Mouse (Mus musculus) cortical plate, adult 2 months (tissue): Measurements from ENCODE around the gene Ebf1. TPM values are rescaled to one million over a fixed set of nuclear protein-coding genes. Genes with fewer than 3 reads are reported as not detected.

ENCODE experiments used
- H3K27ac ChIP-seq: fragments of 200-500 bp; 2 replicates; pipeline ENCODE4 v1.5.1; 2012; ENCODE audit warnings: low read length, control low read depth, inconsistent platforms; ENCODE audit not compliant: insufficient read depth
- H3K4me1 ChIP-seq: fragments of 200-500 bp; 2 replicates; pipeline ENCODE4 v1.6.1; 2011; ENCODE audit warnings: low read length; ENCODE audit not compliant: control insufficient read depth, insufficient read depth
- H3K4me3 ChIP-seq: fragments of 200-500 bp; 2 replicates; pipeline ENCODE4 v1.5.1; 2011; ENCODE audit warnings: mild to moderate bottlenecking, low read length, control low read depth; ENCODE audit not compliant: insufficient read depth
- CTCF ChIP-seq: fragments of 200-500 bp; IDR thresholded peaks from 2 replicates; pipeline ENCODE4 v1.5.1; 2011; ENCODE audit warnings: mild to moderate bottlenecking, control low read depth, low read length; ENCODE audit not compliant: insufficient read depth; ENCODE audit errors: extremely low read depth
- POLR2A ChIP-seq: fragments of 200-500 bp; IDR thresholded peaks from 2 replicates; pipeline ENCODE4 v1.6.1; 2011; ENCODE audit warnings: mild to moderate bottlenecking, low read length, control low read depth; ENCODE audit not compliant: insufficient read depth; ENCODE audit errors: extremely low read depth
- polyA plus RNA-seq: library from polyadenylated mRNA; depleted of rRNA; stranded (reverse); fragments of >200 nt; gene quantifications from 2 replicates; pipeline ENCODE4 v1.2.3, GENCODE M21; 2012

Gene Ebf1
- polyA plus RNA-seq, 1 experiment, result 3.8 TPM

DNA sequence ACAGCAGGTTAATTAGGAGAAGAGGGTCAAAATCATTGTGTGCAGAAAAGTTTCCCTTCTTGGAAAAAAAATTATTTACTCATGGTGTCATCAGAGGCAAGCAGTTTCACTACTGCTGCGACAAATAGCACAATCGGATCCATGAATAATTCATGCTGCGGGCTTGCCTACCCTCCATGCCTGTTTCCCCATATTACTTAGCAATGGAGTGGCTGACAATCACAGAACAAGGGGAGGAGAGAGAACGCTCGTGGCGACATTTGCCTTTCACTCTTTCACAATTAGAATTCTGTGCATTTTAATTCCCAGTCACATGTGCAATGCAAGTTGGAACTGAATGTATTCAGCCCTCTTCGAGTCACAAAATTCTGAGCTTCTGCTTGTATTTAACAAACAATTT, 283.4 kb downstream of the Ebf1 start:
- H3K4me3 ChIP-seq, result no peak overlapping the region
- H3K4me1 ChIP-seq, result no peaks in the 10 kb centered on the region
- TF ChIP-seq POLR2A (no peak), CTCF (no peak)
- H3K27ac ChIP-seq, result no peak overlapping the region

- TF ChIP-seq CTCF (no peak), POLR2A (no peak)
- Histone ChIP-seq H3K4me3 (no peak overlapping the region), H3K4me1 (no peaks in the 10 kb centered on the region), H3K27ac (no peak overlapping the region)
These were observed 284.6 kb downstream of the Ebf1 start for GRCm38 (mm10) chr11:44901715-44902114.

- no peak overlapping the region for H3K27ac ChIP-seq
- TF ChIP-seq CTCF (no peak), POLR2A (no peak)
- H3K4me3 ChIP-seq, result no peak overlapping the region
- H3K4me1 ChIP-seq, result no peaks in the 10 kb centered on the region
These were observed 285.0 kb downstream of the Ebf1 start for GRCm38 (mm10) chr11:44902165-44902564.

GRCm38 (mm10) chr11:44904121-44904520, 287.0 kb downstream of the Ebf1 start:
- Histone ChIP-seq H3K4me3 (no peak overlapping the region), H3K27ac (no peak overlapping the region), H3K4me1 (no peaks in the 10 kb centered on the region)
- no peak for TF ChIP-seq POLR2A
- no peak for TF ChIP-seq CTCF

- Histone ChIP-seq H3K4me3 (no peak overlapping the region), H3K4me1 (no peaks in the 10 kb centered on the region), H3K27ac (no peak overlapping the region)
- no peak for TF ChIP-seq CTCF
- no peak for TF ChIP-seq POLR2A
These were observed 289.3 kb downstream of the Ebf1 start for GRCm38 (mm10) chr11:44906456-44906855.

- Histone ChIP-seq H3K4me3 (no peak overlapping the region), H3K27ac (no peak overlapping the region), H3K4me1 (no peaks in the 10 kb centered on the region)
- TF ChIP-seq POLR2A (no peak), CTCF (no peak)
These were observed 294.6 kb downstream of the Ebf1 start for GRCm38 (mm10) chr11:44911765-44912164.

DNA sequence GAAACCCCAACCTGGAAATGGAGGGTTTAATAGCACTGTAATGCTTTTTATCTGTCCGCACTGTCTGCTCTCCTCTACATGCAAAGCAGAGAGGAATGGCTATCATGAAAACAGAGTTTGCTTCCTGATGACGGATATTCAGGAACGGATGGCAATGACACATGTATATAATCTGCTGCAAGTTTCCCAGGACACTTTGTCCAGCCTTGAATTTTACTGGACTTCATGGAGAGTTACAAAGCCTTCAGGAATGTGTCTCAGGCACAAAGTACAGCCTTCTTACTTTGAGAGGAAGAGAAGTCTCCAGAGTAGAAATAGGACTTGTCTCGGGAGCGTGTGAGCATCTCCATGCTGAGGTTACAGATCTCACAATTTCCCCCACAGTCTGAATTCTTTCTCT, 296.7 kb downstream of the Ebf1 start:
- TF ChIP-seq POLR2A (no peak), CTCF (no peak)
- H3K4me1 ChIP-seq, result no peaks in the 10 kb centered on the region
- no peak overlapping the region for H3K4me3 ChIP-seq
- H3K27ac ChIP-seq, result no peak overlapping the region

- Histone ChIP-seq H3K27ac (no peak overlapping the region), H3K4me3 (no peak overlapping the region), H3K4me1 (no peaks in the 10 kb centered on the region)
- no peak for TF ChIP-seq POLR2A
- no peak for TF ChIP-seq CTCF
These were observed 299.9 kb downstream of the Ebf1 start for GRCm38 (mm10) chr11:44917059-44917458.

DNA sequence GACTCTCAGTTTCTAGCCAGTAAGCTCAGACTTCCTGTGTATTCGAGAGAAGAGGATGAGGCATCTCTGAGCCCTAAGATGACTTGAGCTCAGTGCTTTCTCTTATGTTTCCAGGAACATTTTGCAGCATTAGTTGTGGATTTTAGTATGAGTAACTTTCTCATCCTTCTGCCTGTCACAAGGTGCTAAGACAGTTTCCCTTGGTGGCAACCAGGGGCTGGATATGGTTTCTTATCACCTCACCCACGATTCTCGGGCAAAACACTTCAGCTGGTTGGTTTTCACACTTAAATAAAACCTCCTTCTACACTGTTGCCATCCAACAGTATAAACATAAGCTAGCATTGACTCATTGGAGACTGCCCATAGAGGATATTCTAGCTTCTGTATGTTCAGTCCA, 306.0 kb downstream of the Ebf1 start:
- Histone ChIP-seq H3K4me3 (no peak overlapping the region), H3K4me1 (no peaks in the 10 kb centered on the region), H3K27ac (no peak overlapping the region)
- TF ChIP-seq CTCF (no peak), POLR2A (no peak)

- no peak for TF ChIP-seq CTCF
- no peak for TF ChIP-seq POLR2A
- Histone ChIP-seq H3K4me1 (no peaks in the 10 kb centered on the region), H3K4me3 (no peak overlapping the region), H3K27ac (no peak overlapping the region)
These were observed 306.9 kb downstream of the Ebf1 start for GRCm38 (mm10) chr11:44923868-44924508.

DNA sequence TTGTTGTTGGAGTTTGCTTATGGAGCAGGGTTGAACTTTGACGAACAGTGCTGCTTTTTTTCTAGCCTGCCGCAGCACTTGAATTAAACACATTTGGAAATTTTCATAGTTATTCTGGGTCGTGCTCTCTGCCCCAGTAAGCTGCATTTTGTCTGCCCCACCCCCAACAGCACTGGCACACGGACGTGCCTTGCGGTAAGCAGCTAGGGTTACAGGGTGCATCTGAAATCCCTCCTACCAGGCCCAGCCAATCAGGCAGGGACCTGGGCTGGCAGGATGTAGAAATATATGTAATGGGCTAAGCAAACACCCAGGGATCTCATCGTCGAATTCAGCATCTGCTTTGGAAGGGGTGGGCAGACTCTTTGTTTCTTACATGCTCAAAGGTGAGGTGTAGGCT, 307.8 kb downstream of the Ebf1 start:
- Histone ChIP-seq H3K27ac (no peak overlapping the region), H3K4me3 (no peak overlapping the region)
- TF ChIP-seq CTCF, result no peak
- no peak for TF ChIP-seq POLR2A

More for the DNA sequence above, 307.8 kb downstream of the Ebf1 start:
- no peaks in the 10 kb centered on the region for H3K4me1 ChIP-seq
